ENCODE assay signal across 16 mouse cellular contexts in genomic region chr2:179914246-179914645, GRCm38 (mm10).
DNase-seq lines count a peak whose midpoint lies in the region; ATAC-seq and TF ChIP-seq lines count a peak whose summit lies in the region.
"Had no signal": no experiment of that assay in that cellular context is flagged by ENCODE, and none has a peak within 500 bp of the region (broad histone marks: within the 10 kb centered on the region; RNA-seq: fewer than 3 reads in every experiment).

No protein-coding gene starts in this region.

- WGBS in forebrain, embryonic 14.5 days: 87% methylated on average over 2 of the region's 2 CpGs
- WGBS in forebrain, embryonic 11.5 days: 90% methylated on average over 2 of the region's 2 CpGs
- WGBS in kidney, postnatal 0 days: 55% methylated on average over 2 of the region's 2 CpGs
- 68% methylated on average over 2 of the region's 2 CpGs for WGBS in kidney, embryonic 14.5 days
- 77% methylated on average over 2 of the region's 2 CpGs for WGBS in midbrain, embryonic 14.5 days
- WGBS in midbrain, embryonic 10.5 days: 91% methylated on average over 2 of the region's 2 CpGs
- WGBS in stomach, postnatal 0 days: 73% methylated on average over 2 of the region's 2 CpGs

- H3K9me3 ChIP-seq in forebrain, embryonic 14.5 days (replicated peaks; ENCODE audit: control insufficient read depth, low read length): no peaks in the 10 kb centered on the region
- no peaks in the 10 kb centered on the region for H3K9me3 ChIP-seq in forebrain, embryonic 11.5 days (ENCODE audit: control insufficient read depth, low read length)
- H3K9me3 ChIP-seq in kidney, postnatal 0 days (replicated peaks; ENCODE audit: low read length): no peaks in the 10 kb centered on the region
- no peaks in the 10 kb centered on the region for H3K9me3 ChIP-seq in kidney, embryonic 14.5 days (ENCODE audit: control insufficient read depth, low read length)
- H3K9me3 ChIP-seq in midbrain, embryonic 14.5 days (ENCODE audit: control insufficient read depth, low read length): no peaks in the 10 kb centered on the region
- H3K9me3 ChIP-seq in midbrain, embryonic 10.5 days (replicated peaks): no peaks in the 10 kb centered on the region
- no peaks in the 10 kb centered on the region for H3K9me3 ChIP-seq in stomach, postnatal 0 days (ENCODE audit: control insufficient read depth, low read length)
- H3K9me3 ChIP-seq: limb, embryonic 12.5 days; midbrain, embryonic 13.5 days had no signal

- peak; percentile 62 for TF ChIP-seq CTCF in kidney, postnatal 0 days (IDR thresholded peaks at IDR 0.05; ENCODE audit: low read depth)
- peak; percentile 57 for TF ChIP-seq CTCF in stomach, postnatal 0 days (IDR thresholded peaks at IDR 0.05; ENCODE audit: low read depth)

- TF ChIP-seq EP300 in stomach, postnatal 0 days (optimal IDR thresholded peaks at IDR 0.05): no peak

- no peak for ATAC-seq in forebrain, embryonic 14.5 days
- ATAC-seq in forebrain, embryonic 11.5 days (replicated peaks; ENCODE audit: low FRiP score): no peak
- ATAC-seq in kidney, postnatal 0 days (replicated peaks; ENCODE audit: low FRiP score, low read depth): no peak
- ATAC-seq in kidney, embryonic 14.5 days (ENCODE audit: low FRiP score, low TSS enrichment): no peak
- ATAC-seq in midbrain, embryonic 14.5 days (ENCODE audit: low FRiP score, low TSS enrichment): no peak
- no peak for ATAC-seq in stomach, postnatal 0 days (ENCODE audit: low FRiP score, low TSS enrichment)
- ATAC-seq: CD4-positive, CD25-positive, alpha-beta regulatory T cell, adult 4 months; inflammation-experienced regulatory T-cells, adult 6 months; midbrain, embryonic 13.5 days had no signal

- H3K27ac ChIP-seq in forebrain, embryonic 14.5 days (ENCODE audit: low read depth, low read length): no peak overlapping the region
- no peak overlapping the region for H3K27ac ChIP-seq in forebrain, embryonic 11.5 days (ENCODE audit: low read depth, low read length)
- no peak overlapping the region for H3K27ac ChIP-seq in kidney, postnatal 0 days
- H3K27ac ChIP-seq in kidney, embryonic 14.5 days (ENCODE audit: low read depth, low read length): no peak overlapping the region
- H3K27ac ChIP-seq in midbrain, embryonic 14.5 days (replicated peaks; ENCODE audit: low read depth, low read length): no peak overlapping the region
- no peak overlapping the region for H3K27ac ChIP-seq in midbrain, embryonic 10.5 days (replicated peaks)
- H3K27ac ChIP-seq in stomach, postnatal 0 days (replicated peaks): no peak overlapping the region
- H3K27ac ChIP-seq: limb, embryonic 12.5 days; midbrain, embryonic 13.5 days had no signal

- H3K9ac ChIP-seq in forebrain, embryonic 14.5 days (ENCODE audit: low read length): no peak overlapping the region
- no peak overlapping the region for H3K9ac ChIP-seq in forebrain, embryonic 11.5 days (ENCODE audit: low read length)
- no peak overlapping the region for H3K9ac ChIP-seq in kidney, postnatal 0 days (ENCODE audit: low read depth, low read length)
- no peak overlapping the region for H3K9ac ChIP-seq in kidney, embryonic 14.5 days (ENCODE audit: low read depth, low read length)
- H3K9ac ChIP-seq in midbrain, embryonic 14.5 days (replicated peaks; ENCODE audit: low read length): no peak overlapping the region
- H3K9ac ChIP-seq in stomach, postnatal 0 days (ENCODE audit: low read length): no peak overlapping the region
- H3K9ac ChIP-seq: limb, embryonic 12.5 days; midbrain, embryonic 13.5 days had no signal

- peaks cover 75% of the 10 kb centered on the region for H3K36me3 ChIP-seq in forebrain, embryonic 14.5 days (ENCODE audit: control insufficient read depth, insufficient read depth, low read length)
- H3K36me3 ChIP-seq in forebrain, embryonic 11.5 days (ENCODE audit: control insufficient read depth, insufficient read depth, low read length): peaks cover 13% of the 10 kb centered on the region; the same call in 1 of the 2 replicates
- peaks cover 32% of the 10 kb centered on the region; the same call in 1 of the 2 replicates for H3K36me3 ChIP-seq in kidney, postnatal 0 days (ENCODE audit: insufficient read depth, low read length)
- H3K36me3 ChIP-seq in kidney, embryonic 14.5 days (ENCODE audit: control insufficient read depth, insufficient read depth, low read length): peaks cover 47% of the 10 kb centered on the region; the same call in 1 of the 2 replicates
- peaks cover 64% of the 10 kb centered on the region for H3K36me3 ChIP-seq in midbrain, embryonic 14.5 days (ENCODE audit: control insufficient read depth, insufficient read depth, low read length)
- H3K36me3 ChIP-seq in midbrain, embryonic 10.5 days: peaks cover 94% of the 10 kb centered on the region
- peaks cover 20% of the 10 kb centered on the region; the same call in 1 of the 2 replicates for H3K36me3 ChIP-seq in stomach, postnatal 0 days (ENCODE audit: control insufficient read depth, insufficient read depth, low read length)

- H3K4me2 ChIP-seq in forebrain, embryonic 14.5 days (ENCODE audit: low read length): no peak overlapping the region
- no peak overlapping the region for H3K4me2 ChIP-seq in forebrain, embryonic 11.5 days (ENCODE audit: low read depth, low read length, severe bottlenecking)
- H3K4me2 ChIP-seq in kidney, postnatal 0 days (ENCODE audit: low read length): no peak overlapping the region
- no peak overlapping the region for H3K4me2 ChIP-seq in kidney, embryonic 14.5 days (replicated peaks; ENCODE audit: low read depth, low read length)
- no peak overlapping the region for H3K4me2 ChIP-seq in midbrain, embryonic 14.5 days (ENCODE audit: low read length)
- no peak overlapping the region for H3K4me2 ChIP-seq in stomach, postnatal 0 days (replicated peaks; ENCODE audit: low read depth)
- H3K4me2 ChIP-seq: limb, embryonic 12.5 days; midbrain, embryonic 13.5 days had no signal

- no peak overlapping the region for H3K4me3 ChIP-seq in forebrain, embryonic 14.5 days (ENCODE audit: low read depth, low read length)
- H3K4me3 ChIP-seq in forebrain, embryonic 11.5 days (ENCODE audit: low read depth, low read length): no peak overlapping the region
- no peak overlapping the region for H3K4me3 ChIP-seq in kidney, postnatal 0 days (replicated peaks; ENCODE audit: low read depth, low read length)
- H3K4me3 ChIP-seq in kidney, embryonic 14.5 days (ENCODE audit: low read length): no peak overlapping the region
- no peak overlapping the region for H3K4me3 ChIP-seq in midbrain, embryonic 14.5 days (replicated peaks; ENCODE audit: low read depth, low read length)
- no peak overlapping the region for H3K4me3 ChIP-seq in midbrain, embryonic 10.5 days
- no peak overlapping the region for H3K4me3 ChIP-seq in stomach, postnatal 0 days (ENCODE audit: low read depth, low read length)
- H3K4me3 ChIP-seq: erythroblast, embryonic 14.5 days; limb, embryonic 12.5 days; midbrain, embryonic 13.5 days had no signal

- H3K27me3 ChIP-seq in forebrain, embryonic 14.5 days (replicated peaks; ENCODE audit: control insufficient read depth, insufficient read depth, low read length): no peaks in the 10 kb centered on the region
- no peaks in the 10 kb centered on the region for H3K27me3 ChIP-seq in forebrain, embryonic 11.5 days (ENCODE audit: control insufficient read depth, insufficient read depth, low read length)
- H3K27me3 ChIP-seq in kidney, postnatal 0 days (ENCODE audit: insufficient read depth, low read length): no peaks in the 10 kb centered on the region
- H3K27me3 ChIP-seq in kidney, embryonic 14.5 days (ENCODE audit: control insufficient read depth, insufficient read depth, low read length): no peaks in the 10 kb centered on the region
- H3K27me3 ChIP-seq in midbrain, embryonic 14.5 days (ENCODE audit: control insufficient read depth, insufficient read depth, low read length): no peaks in the 10 kb centered on the region
- H3K27me3 ChIP-seq in midbrain, embryonic 10.5 days (ENCODE audit: low read depth, poor library complexity, severe bottlenecking): no peaks in the 10 kb centered on the region
- H3K27me3 ChIP-seq in stomach, postnatal 0 days (ENCODE audit: control insufficient read depth, insufficient read depth, low read length): no peaks in the 10 kb centered on the region
- H3K27me3 ChIP-seq: limb, embryonic 12.5 days; midbrain, embryonic 13.5 days had no signal

- H3K4me1 ChIP-seq in forebrain, embryonic 14.5 days (ENCODE audit: control insufficient read depth, insufficient read depth, low read length): no peaks in the 10 kb centered on the region
- no peaks in the 10 kb centered on the region for H3K4me1 ChIP-seq in forebrain, embryonic 11.5 days (replicated peaks; ENCODE audit: control insufficient read depth, insufficient read depth, low read length)
- no peaks in the 10 kb centered on the region for H3K4me1 ChIP-seq in kidney, postnatal 0 days (replicated peaks; ENCODE audit: insufficient read depth, low read length)
- peaks cover 7% of the 10 kb centered on the region; the same call in 1 of the 2 replicates for H3K4me1 ChIP-seq in kidney, embryonic 14.5 days (ENCODE audit: control insufficient read depth, insufficient read depth, low read length)
- H3K4me1 ChIP-seq in midbrain, embryonic 14.5 days (ENCODE audit: control insufficient read depth, insufficient read depth, low read length): no peaks in the 10 kb centered on the region
- H3K4me1 ChIP-seq in midbrain, embryonic 10.5 days: peaks cover 18% of the 10 kb centered on the region
- H3K4me1 ChIP-seq in stomach, postnatal 0 days (replicated peaks; ENCODE audit: control insufficient read depth, insufficient read depth): no peaks in the 10 kb centered on the region
- H3K4me1 ChIP-seq: limb, embryonic 12.5 days had no signal

- peak; percentile 4 for DNase-seq in forebrain, embryonic 14.5 days (ENCODE audit: low spot score)
- no peak for DNase-seq in forebrain, embryonic 11.5 days (ENCODE audit: low spot score)
- peak; percentile 10 for DNase-seq in kidney, postnatal 0 days (ENCODE audit: low spot score)
- DNase-seq in midbrain, embryonic 14.5 days: peak; percentile 37
- no peak for DNase-seq in midbrain, embryonic 10.5 days (ENCODE audit: low spot score)
- no peak for DNase-seq in stomach, postnatal 0 days (ENCODE audit: low spot score)
- no peak for DNase-seq in testis, postnatal 10 days (ENCODE audit: low spot score)
- DNase-seq: heart, postnatal 14 days; lung, postnatal 36 days; right cerebral cortex, postnatal 25 days had no signal

Comparison
In these comparisons a context has a peak if more than half of its experiments do, and no peak if none do; other contexts are left out.
1. DNase-seq: peak in forebrain, embryonic 14.5 days (single experiment), kidney, postnatal 0 days (single experiment) and midbrain, embryonic 14.5 days (single experiment); none in forebrain, embryonic 11.5 days (single experiment), midbrain, embryonic 10.5 days (single experiment), stomach, postnatal 0 days (single experiment) and testis, postnatal 10 days (single experiment).